Mouse (Mus musculus): ENCODE data around the gene C7. TPM values are rescaled to one million over a fixed set of nuclear protein-coding genes. Genes with fewer than 3 reads are reported as not detected.

The C7 gene
- under 1 TPM in 1 of 2 experiments, not detected in 1; 0.06 TPM for polyA plus RNA-seq (2017; shearing (Covaris generic))

GRCm38 (mm10) chr15:5063635-5064034, at the start of gene C7:
Gene C7 (minus strand): TSS chr15:5063740.

GRCm38 (mm10) chr15:5107686-5108654, 44.4 kb upstream of the C7 start, which contains the start of gene Card6:
Gene Card6 (minus strand): TSS chr15:5108539.

Other genes starting within 250 kb of the C7 start
- gene Mroh2b, start 165.0 kb downstream of the C7 start, polyA plus RNA-seq (2017; shearing (Covaris generic)), result under 1 TPM in 1 of 2 experiments, not detected in 1; 0.07 TPM
- 10 to 100 TPM; 32.4 to 34.8 TPM for gene Card6, start 44.8 kb upstream of the C7 start, polyA plus RNA-seq (2017; shearing (Covaris generic))
- gene Rpl37, start 52.9 kb upstream of the C7 start, polyA plus RNA-seq (2017; shearing (Covaris generic)), result 1,000 to 10,000 TPM in 1 of 2 experiments, 100 to 1,000 TPM in 1; 816 to 1,234 TPM
- 10 to 100 TPM; 27.9 to 31.8 TPM for gene Prkaa1, start 80.1 kb upstream of the C7 start, polyA plus RNA-seq (2017; shearing (Covaris generic))
- 10 to 100 TPM; 35.6 to 58.9 TPM for gene Ttc33, start 121.8 kb upstream of the C7 start, polyA plus RNA-seq (2017; shearing (Covaris generic))
- gene Ptger4, start 180.4 kb upstream of the C7 start, polyA plus RNA-seq (2017; shearing (Covaris generic)), result 100 to 1,000 TPM in 1 of 2 experiments, 10 to 100 TPM in 1; 95.1 to 156 TPM

All from activated CD4-positive, CD25-positive, alpha-beta regulatory T cell (primary cell).